Comparison of ENCODE assay signal across 34 mouse cellular contexts in the genomic region with DNA sequence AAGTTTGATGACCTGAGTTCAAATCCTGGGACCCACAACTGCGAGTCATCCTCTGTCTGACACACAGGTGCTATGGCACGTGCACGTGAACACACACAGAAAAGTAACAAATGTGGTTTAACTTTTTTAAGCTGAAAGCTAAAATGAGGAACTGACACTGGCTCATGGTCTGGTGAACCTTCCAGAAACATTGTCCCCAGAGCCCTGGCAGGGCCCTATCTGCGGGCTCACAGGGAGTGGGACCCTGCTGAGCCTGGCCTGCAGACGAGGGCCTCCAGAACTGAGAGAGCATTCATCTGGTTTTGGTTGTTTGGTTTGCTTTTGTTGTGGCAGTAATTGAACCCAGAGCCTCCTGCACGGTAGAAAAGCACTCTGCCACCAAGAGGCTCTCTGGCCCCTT. TPM values are rescaled to one million over a fixed set of nuclear protein-coding genes. Genes with fewer than 3 reads are reported as not detected.
DNase-seq lines count a peak whose midpoint lies in the region; ATAC-seq and TF ChIP-seq lines count a peak whose summit lies in the region.
"Had no signal": no experiment of that assay in that cellular context is flagged by ENCODE, and none has a peak within 500 bp of the region (broad histone marks: within the 10 kb centered on the region; RNA-seq: fewer than 3 reads in every experiment).

No protein-coding gene starts in this region.

- no peak for TF ChIP-seq CTCF in liver, adult 2 months (IDR thresholded peaks at IDR 0.05; ENCODE audit: low read depth, low read length)

- TF ChIP-seq POLR2A in liver, adult 2 months (IDR thresholded peaks at IDR 0.05; ENCODE audit: extremely low read depth, insufficient read depth, low read length) = no peak

- no peak overlapping the region for H3K9ac ChIP-seq in liver, adult 2 months (ENCODE audit: low read depth, low read length)
- H3K9ac ChIP-seq in liver, embryonic 12.5 days = no peak overlapping the region
- H3K9ac ChIP-seq: forebrain, embryonic 13.5 days; heart, embryonic 13.5 days; hindbrain, embryonic 14.5 days had no signal

- H3K4me3 ChIP-seq in liver, adult 2 months (ENCODE audit: insufficient read depth, low read depth, low read length) = no peak overlapping the region
- no peak overlapping the region for H3K4me3 ChIP-seq in liver, embryonic 12.5 days
- H3K4me3 ChIP-seq: erythroblast, embryonic 14.5 days; forebrain, embryonic 13.5 days; heart, adult 2 months; heart, embryonic 13.5 days; left cerebral cortex, adult 2 months had no signal

- no peaks in the 10 kb centered on the region for H3K36me3 ChIP-seq in liver, adult 2 months (ENCODE audit: control insufficient read depth, insufficient read depth, low read length)
- no peaks in the 10 kb centered on the region for H3K36me3 ChIP-seq in liver, embryonic 12.5 days
- H3K36me3 ChIP-seq: heart, embryonic 13.5 days had no signal

- no peak for ATAC-seq in liver, embryonic 12.5 days
- ATAC-seq in common myeloid progenitor, adult 5-6 weeks (replicated peaks; ENCODE audit: low read depth, poor library complexity, severe bottlenecking) = peak; percentile 62
- ATAC-seq in neutrophil, adult 5-6 weeks (ENCODE audit: extremely low read depth, insufficient number of reproducible peaks, low FRiP score, poor library complexity, severe bottlenecking) = peak; percentile 51
- ATAC-seq: forebrain, embryonic 13.5 days; inflammation-experienced regulatory T-cells, adult 6 months had no signal

- H3K27ac ChIP-seq in liver, adult 2 months (replicated peaks; ENCODE audit: insufficient read depth, low read depth, low read length) = no peak overlapping the region
- H3K27ac ChIP-seq in liver, embryonic 12.5 days = no peak overlapping the region
- H3K27ac ChIP-seq: forebrain, embryonic 13.5 days; heart, adult 2 months; heart, embryonic 13.5 days; hindbrain, embryonic 14.5 days; left cerebral cortex, adult 2 months had no signal

- peak; percentile 8 for DNase-seq in liver, adult 2 months (ENCODE audit: extremely low read depth, low read depth, low spot score)
- DNase-seq in B cell, adult 2 months = peak; percentile 63
- no peak for DNase-seq in cerebellum, postnatal 25 days
- DNase-seq in right cerebral cortex, adult 18-20 months = no peak
- DNase-seq: adrenal gland, postnatal 25 days; cerebellum, adult 8-10 months; gastrocnemius, postnatal 10 days; heart, adult 2 months; kidney, adult 18-20 months; kidney, postnatal 4 days; left cerebral cortex, postnatal 4 days; lung, adult 2 months; lung, postnatal 14 days; thymus, adult 18-20 months; thymus, postnatal 36 days had no signal

- no peaks in the 10 kb centered on the region for H3K4me1 ChIP-seq in liver, adult 2 months (ENCODE audit: control insufficient read depth, insufficient read depth, low read length)
- no peaks in the 10 kb centered on the region for H3K4me1 ChIP-seq in liver, embryonic 12.5 days
- H3K4me1 ChIP-seq: heart, embryonic 13.5 days had no signal

- no peaks in the 10 kb centered on the region for H3K27me3 ChIP-seq in liver, adult 2 months (ENCODE audit: control insufficient read depth, insufficient read depth, low read length)
- H3K27me3 ChIP-seq in liver, embryonic 12.5 days (replicated peaks) = peaks cover 13% of the 10 kb centered on the region
- H3K27me3 ChIP-seq: forebrain, embryonic 13.5 days had no signal

- WGBS in liver, adult 2 months = 71% methylated on average over 6 of the region's 6 CpGs
- WGBS in liver, embryonic 12.5 days (ENCODE audit: insufficient replicate concordance) = 47% methylated on average over 6 of the region's 6 CpGs

- no peak overlapping the region for H3K4me2 ChIP-seq in liver, embryonic 12.5 days
- H3K4me2 ChIP-seq: forebrain, embryonic 13.5 days; heart, embryonic 13.5 days; hindbrain, embryonic 14.5 days; liver, embryonic 11.5 days; midbrain, embryonic 11.5 days had no signal

- no peaks in the 10 kb centered on the region for H3K9me3 ChIP-seq in liver, embryonic 12.5 days (replicated peaks)

- H3K79me2 ChIP-seq in liver, adult 2 months (ENCODE audit: control insufficient read depth, insufficient read depth, low read length) = no peaks in the 10 kb centered on the region

RNA-seq across cellular contexts. Expression of gene Gng13, which starts 39.0 kb away (rescaled TPM):
- not detected in 2 replicates for total RNA-seq in liver, adult 2 months (2014; rRNA removed)
- polyA plus RNA-seq in liver, adult 2 months (2012; rRNA removed) = not detected in 2 replicates
- 1.2 and 1.4 TPM in 2 replicates for polyA plus RNA-seq in liver, embryonic 12.5 days (2016; fragmentation: Nextera tagmentation; extraction: Ambion mirVana)
- not detected in 2 replicates for total RNA-seq in common myeloid progenitor, adult 5-6 weeks (2017)
- not detected in 2 replicates for total RNA-seq in neutrophil, adult 5-6 weeks (2017)
- total RNA-seq: adrenal gland, postnatal 25 days; gastrocnemius, postnatal 10 days; megakaryocyte progenitor cell, adult 5-6 weeks had no signal
- polyA plus RNA-seq: C2C12; erythroblast, embryonic 14.5 days; inflammation-experienced regulatory T-cells, adult 6 months; lung, adult 2 months had no signal

RNA-seq across cellular contexts. Expression of gene Chtf18, which starts 49.2 kb away (rescaled TPM):
- 0.18 and 0.47 TPM in 2 replicates for total RNA-seq in liver, adult 2 months (2014; rRNA removed)
- polyA plus RNA-seq in liver, adult 2 months (2012; rRNA removed) = 0.31 and 0.35 TPM in 2 replicates
- polyA plus RNA-seq in liver, embryonic 12.5 days (2016; fragmentation: Nextera tagmentation; extraction: Ambion mirVana) = 33.3 and 37.6 TPM in 2 replicates
- 17.0 and 28.5 TPM in 2 replicates for total RNA-seq in common myeloid progenitor, adult 5-6 weeks (2017)
- 1.5 and 2.3 TPM in 2 replicates for total RNA-seq in neutrophil, adult 5-6 weeks (2017)

RNA-seq across cellular contexts. Expression of gene Rpusd1, which starts 49.5 kb away (rescaled TPM):
- total RNA-seq in liver, adult 2 months (2014; rRNA removed) = 1.0 and 2.1 TPM in 2 replicates
- polyA plus RNA-seq in liver, adult 2 months (2012; rRNA removed) = 7.3 and 9.0 TPM in 2 replicates
- polyA plus RNA-seq in liver, embryonic 12.5 days (2016; fragmentation: Nextera tagmentation; extraction: Ambion mirVana) = 8.8 and 10.3 TPM in 2 replicates
- total RNA-seq in common myeloid progenitor, adult 5-6 weeks (2017) = 3.0 and 3.9 TPM in 2 replicates
- 1.7 and 2.2 TPM in 2 replicates for total RNA-seq in neutrophil, adult 5-6 weeks (2017)

RNA-seq across cellular contexts. Expression of gene Mslnl, which starts 57.9 kb away (rescaled TPM):
- total RNA-seq in liver, adult 2 months (2014; rRNA removed) = not detected in 2 replicates
- not detected in 2 replicates for polyA plus RNA-seq in liver, adult 2 months (2012; rRNA removed)
- not detected in 2 replicates for polyA plus RNA-seq in liver, embryonic 12.5 days (2016; fragmentation: Nextera tagmentation; extraction: Ambion mirVana)
- not detected in 2 replicates for total RNA-seq in common myeloid progenitor, adult 5-6 weeks (2017)
- total RNA-seq in neutrophil, adult 5-6 weeks (2017) = not detected in 2 replicates
- total RNA-seq: adrenal gland, postnatal 25 days; gastrocnemius, postnatal 10 days; heart, adult 2 months; heart, postnatal 25 days; layer of hippocampus, postnatal 10 days; left cerebral cortex, postnatal 4 days; megakaryocyte progenitor cell, adult 5-6 weeks; midbrain, postnatal 0 days had no signal
- polyA plus RNA-seq: brain, embryonic 14.5 days; C2C12; erythroblast, embryonic 14.5 days; forebrain, embryonic 13.5 days; heart, embryonic 13.5 days; hindbrain, embryonic 14.5 days; inflammation-experienced regulatory T-cells, adult 6 months; kidney, embryonic 16.5 days; liver, embryonic 11.5 days; midbrain, embryonic 11.5 days; midbrain, postnatal 0 days; neural tube, embryonic 14.5 days had no signal

Comparison
In these comparisons a context has a peak if more than half of its experiments do, and no peak if none do; other contexts are left out.
1. DNase-seq: peak in liver, adult 2 months (single experiment) and B cell, adult 2 months (2 of 2); none in cerebellum, postnatal 25 days (0 of 2) and right cerebral cortex, adult 18-20 months (single experiment).